Mouse (Mus musculus): Measurements from ENCODE around the gene Nmi. TPM values are rescaled to one million over a fixed set of nuclear protein-coding genes. Genes with fewer than 3 reads are reported as not detected.

The Nmi gene
- polyA plus RNA-seq, 1 experiment from 2014 or later, result 6.8 TPM

DNA sequence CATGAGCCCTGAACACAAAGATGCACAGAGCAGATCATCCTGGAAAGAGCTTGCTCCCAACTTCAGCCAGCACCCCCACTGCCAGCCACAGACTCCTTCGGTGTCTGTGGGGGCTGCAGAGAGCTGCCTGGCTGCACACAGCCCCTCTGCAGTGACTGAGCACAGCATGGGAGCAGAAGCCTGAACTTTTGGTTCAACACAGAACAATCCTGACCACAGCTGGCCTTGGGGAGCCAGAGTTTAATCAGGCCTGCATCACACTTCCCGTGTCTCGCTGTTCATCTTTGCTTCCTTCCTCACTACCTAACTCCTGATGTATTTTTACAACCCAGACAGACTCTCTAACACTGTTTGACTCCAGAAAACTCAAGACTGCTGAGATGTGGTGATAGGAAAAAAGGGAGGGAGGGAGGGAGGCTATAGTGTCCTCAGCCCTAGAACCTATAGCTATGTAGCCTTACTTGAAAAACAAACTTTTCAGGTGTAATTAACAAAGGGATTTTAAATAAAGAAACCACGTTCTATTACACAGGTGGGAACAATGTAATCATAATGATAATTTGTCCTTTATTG is 65.7 kb downstream of the Nmi start:
- Histone ChIP-seq H3K27me3 (ENCODE audit: control insufficient read depth, insufficient read depth, low read length) (no peaks in the 10 kb centered on the region), H3K4me3 (ENCODE audit: low read depth, low read length) (no peak overlapping the region), H3K9ac (ENCODE audit: low read length) (no peak overlapping the region), H3K27ac (ENCODE audit: low read depth, low read length) (no peak overlapping the region), H3K36me3 (ENCODE audit: control insufficient read depth, insufficient read depth, low read length) (no peaks in the 10 kb centered on the region), H3K9me3 (ENCODE audit: control insufficient read depth, low read length) (no peaks in the 10 kb centered on the region), H3K4me1 (ENCODE audit: control insufficient read depth, insufficient read depth, low read length) (no peaks in the 10 kb centered on the region), H3K4me2 (ENCODE audit: low read depth) (no peak overlapping the region)
- 68% methylated on average over 4 of the region's 4 CpGs for WGBS
- DNase-seq (ENCODE audit: low spot score), result no peak
- ATAC-seq (ENCODE audit: insufficient read depth, low FRiP score, low TSS enrichment), result no peak

GRCm38 (mm10) chr2:51905637-51906036 is 67.7 kb downstream of the Nmi start:
- H3K27me3 ChIP-seq (ENCODE audit: control insufficient read depth, insufficient read depth, low read length), result no peaks in the 10 kb centered on the region
- no peak overlapping the region for H3K27ac ChIP-seq (ENCODE audit: low read depth, low read length)
- no peaks in the 10 kb centered on the region for H3K36me3 ChIP-seq (ENCODE audit: control insufficient read depth, insufficient read depth, low read length)
- no peak overlapping the region for H3K4me3 ChIP-seq (ENCODE audit: low read depth, low read length)
- no peak for ATAC-seq (ENCODE audit: insufficient read depth, low FRiP score, low TSS enrichment)
- no peaks in the 10 kb centered on the region for H3K4me1 ChIP-seq (ENCODE audit: control insufficient read depth, insufficient read depth, low read length)
- no peak for DNase-seq (ENCODE audit: low spot score)
- H3K4me2 ChIP-seq (ENCODE audit: low read depth), result no peak overlapping the region
- H3K9me3 ChIP-seq (ENCODE audit: control insufficient read depth, low read length), result no peaks in the 10 kb centered on the region
- no peak overlapping the region for H3K9ac ChIP-seq (ENCODE audit: low read length)
- WGBS, result 87% methylated on average over 8 of the region's 8 CpGs

Other genes with a start within 250 kb of the Nmi start
- gene Rbm43, start 38.3 kb downstream of the Nmi start, polyA plus RNA-seq (2014; fragmentation: Nextera tagmentation; extraction: Ambion mirVana), result 7.7 and 8.1 TPM in 2 replicates
- gene Tnfaip6, start 64.5 kb upstream of the Nmi start, polyA plus RNA-seq (2014; fragmentation: Nextera tagmentation; extraction: Ambion mirVana), result 18.1 and 23.4 TPM in 2 replicates
- gene Rif1, start 99.3 kb upstream of the Nmi start, polyA plus RNA-seq (2014; fragmentation: Nextera tagmentation; extraction: Ambion mirVana), result 39.4 and 44.1 TPM in 2 replicates

Measured in neural tube, embryonic 11.5 days (tissue).